Mouse (Mus musculus) lung, embryonic 15.5 days (tissue): ENCODE results near the gene Foxp1. TPM values are rescaled to one million over a fixed set of nuclear protein-coding genes. Genes with fewer than 3 reads are reported as not detected.

ENCODE experiments used
- ATAC-seq: fragments of 200-750 bp; cut with Nextera tagmentation; 2 replicates; pipeline ENCODE4 v1.8.0; 2017; ENCODE audit warnings: moderate number of reproducible peaks, borderline replicate concordance; ENCODE audit not compliant: low FRiP score, low TSS enrichment; ENCODE audit errors: extremely low read depth
- H3K27ac ChIP-seq: fragments of 300-500 bp; sonication (generic); 2 replicates; pipeline ENCODE4 v1.5.1; 2015; ENCODE audit warnings: moderate library complexity, mild to moderate bottlenecking, inconsistent platforms
- H3K27me3 ChIP-seq: fragments of 300-500 bp; sonication (generic); 2 replicates; pipeline ENCODE4 v1.6.1; 2015; ENCODE audit warnings: inconsistent platforms
- H3K36me3 ChIP-seq: fragments of 300-500 bp; sonication (generic); 2 replicates; pipeline ENCODE4 v1.6.1; 2015; ENCODE audit warnings: inconsistent platforms
- H3K4me1 ChIP-seq: fragments of 300-500 bp; sonication (generic); 2 replicates; pipeline ENCODE4 v1.6.1; 2015; ENCODE audit warnings: inconsistent platforms
- H3K4me2 ChIP-seq: fragments of 300-500 bp; sonication (generic); 2 replicates; pipeline ENCODE4 v1.6.1; 2015; ENCODE audit warnings: inconsistent platforms, mild to moderate bottlenecking, moderate library complexity
- H3K4me3 ChIP-seq: fragments of 300-500 bp; sonication (generic); 2 replicates; pipeline ENCODE4 v1.5.1; 2015; ENCODE audit warnings: mild to moderate bottlenecking, inconsistent platforms
- H3K9ac ChIP-seq: fragments of 300-500 bp; sonication (generic); 2 replicates; pipeline ENCODE4 v1.6.1; 2015; ENCODE audit warnings: inconsistent platforms
- H3K9me3 ChIP-seq: fragments of 300-500 bp; sonication (generic); 2 replicates; pipeline ENCODE4 v1.6.1; 2016; ENCODE audit warnings: inconsistent platforms
- WGBS: fragments of 180-500 bp; shearing (Covaris S2); methylation state at CpG from one replicate; pipeline ENCODE4 v1.1.7; 2015; 5-methylcytosine and 5-hydroxymethylcytosine counted together
- polyA plus RNA-seq: library from polyadenylated mRNA; unstranded; fragments of >200 nt; fragmentation: Nextera tagmentation; extraction: Ambion mirVana; gene quantifications from 2 replicates; pipeline ENCODE4 v1.2.1, GENCODE M21; 2015

The Foxp1 gene
- polyA plus RNA-seq, 1 experiment from 2014 or later, result 109 TPM

GRCm38 (mm10) chr6:99187914-99188313 is 334.6 kb downstream of the Foxp1 start:
- Histone ChIP-seq H3K9ac (no peak overlapping the region), H3K36me3 (no peaks in the 10 kb centered on the region), H3K4me2 (no peak overlapping the region), H3K4me1 (peaks cover 24% of the 10 kb centered on the region), H3K27me3 (no peaks in the 10 kb centered on the region), H3K9me3 (no peaks in the 10 kb centered on the region), H3K27ac (no peak overlapping the region), H3K4me3 (no peak overlapping the region)
- WGBS, result 67% methylated on average over 3 of the region's 3 CpGs
- no peak for ATAC-seq

DNA sequence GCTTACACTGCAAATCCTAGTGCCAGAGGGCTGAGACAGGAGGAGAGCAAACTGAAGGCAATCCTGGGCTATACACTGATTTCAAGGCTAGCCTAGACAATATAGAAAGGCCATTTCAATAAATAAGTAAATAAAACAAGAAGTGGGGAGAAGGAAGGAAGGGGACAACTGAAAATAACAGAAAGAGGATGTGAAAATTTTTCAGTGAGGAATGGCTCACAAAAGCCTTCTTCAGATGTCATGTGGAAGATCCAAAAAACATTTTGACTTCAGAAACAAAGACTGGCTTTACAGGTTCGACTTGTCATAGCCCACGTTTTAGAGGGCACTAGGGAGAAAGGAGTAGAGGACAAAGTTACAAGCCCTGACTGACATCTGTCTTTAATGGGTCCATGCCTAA is 335.1 kb downstream of the Foxp1 start:
- H3K4me3 ChIP-seq, result no peak overlapping the region
- no peaks in the 10 kb centered on the region for H3K9me3 ChIP-seq
- H3K4me2 ChIP-seq, result no peak overlapping the region
- no peaks in the 10 kb centered on the region for H3K27me3 ChIP-seq
- H3K27ac ChIP-seq, result no peak overlapping the region
- H3K36me3 ChIP-seq, result no peaks in the 10 kb centered on the region
- 74% methylated on average over 2 of the region's 2 CpGs for WGBS
- H3K4me1 ChIP-seq, result peaks cover 20% of the 10 kb centered on the region
- no peak overlapping the region for H3K9ac ChIP-seq
- no peak for ATAC-seq

DNA sequence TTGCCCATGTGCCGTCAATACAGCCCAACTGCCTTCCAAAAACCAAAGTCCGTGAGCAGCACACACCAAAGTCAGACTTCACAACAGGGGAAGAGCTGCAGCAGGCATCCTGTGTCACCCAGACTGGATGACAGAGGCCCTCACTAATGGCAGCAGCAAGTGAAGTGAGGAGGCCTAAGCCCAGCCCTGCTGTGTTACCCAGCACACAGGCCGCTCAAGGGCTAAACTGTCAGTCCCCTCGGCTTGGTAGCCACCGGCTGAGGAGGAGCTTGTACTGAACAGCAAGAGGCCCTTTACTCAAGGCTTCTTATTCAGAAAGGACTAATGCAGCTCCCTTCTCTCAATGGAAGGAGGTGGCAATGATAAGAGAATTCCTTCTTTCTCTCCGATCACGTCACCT is 336.0 kb downstream of the Foxp1 start:
- H3K36me3 ChIP-seq, result no peaks in the 10 kb centered on the region
- H3K9me3 ChIP-seq, result no peaks in the 10 kb centered on the region
- no peak overlapping the region for H3K9ac ChIP-seq
- no peak overlapping the region for H3K4me2 ChIP-seq
- ATAC-seq, result no peak
- H3K4me1 ChIP-seq, result peaks cover 11% of the 10 kb centered on the region
- 54% methylated on average over 7 of the region's 7 CpGs for WGBS
- H3K27ac ChIP-seq, result no peak overlapping the region
- H3K4me3 ChIP-seq, result no peak overlapping the region
- H3K27me3 ChIP-seq, result no peaks in the 10 kb centered on the region

DNA sequence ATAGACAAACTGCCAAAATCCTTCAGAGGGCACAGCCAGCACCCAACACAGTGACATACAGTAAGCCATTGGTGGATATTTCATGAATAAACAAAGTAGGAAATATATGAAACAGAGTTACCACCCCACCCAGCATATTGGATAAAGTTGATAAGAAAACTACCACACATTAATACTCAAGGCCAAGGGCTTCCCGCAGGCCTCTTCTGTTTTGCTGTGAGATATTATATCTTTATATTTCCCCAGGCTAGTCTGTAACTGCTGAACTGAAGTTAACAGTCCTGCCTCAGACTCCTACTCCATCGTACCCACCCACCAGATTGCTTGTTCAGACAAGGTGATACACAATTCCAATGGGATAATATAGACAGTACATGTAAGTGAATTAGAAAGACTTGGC is 336.7 kb downstream of the Foxp1 start:
- Histone ChIP-seq H3K4me3 (no peak overlapping the region), H3K27ac (no peak overlapping the region; the same call in 1 of the 2 replicates), H3K4me2 (no peak overlapping the region), H3K27me3 (no peaks in the 10 kb centered on the region), H3K36me3 (no peaks in the 10 kb centered on the region), H3K4me1 (0 out of 2 replicates have a peak, but pooled peaks cover 4% of the 10 kb centered on the region), H3K9me3 (no peaks in the 10 kb centered on the region), H3K9ac (no peak overlapping the region)
- no peak for ATAC-seq
- 85% methylated on average over 2 of the region's 2 CpGs for WGBS

DNA sequence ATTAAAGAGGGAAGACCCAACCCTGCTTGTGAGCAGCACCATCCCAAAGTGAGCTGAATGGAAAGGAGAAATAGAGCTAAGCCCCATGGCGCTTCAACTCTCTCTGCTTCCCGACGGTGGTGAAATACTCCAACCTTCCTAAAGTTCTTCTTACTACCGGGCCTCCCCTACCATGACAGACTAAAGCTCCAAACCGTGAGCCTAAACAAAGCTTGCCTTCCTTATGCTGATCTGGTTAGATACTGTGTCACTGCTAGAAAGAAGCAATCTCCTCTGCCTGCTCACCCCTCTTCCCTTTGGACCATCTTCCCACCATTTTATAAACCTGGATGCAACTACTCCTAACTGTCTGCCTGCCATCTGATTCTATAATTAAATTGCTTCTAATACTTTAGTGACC is 338.5 kb downstream of the Foxp1 start:
- Histone ChIP-seq H3K4me3 (no peak overlapping the region), H3K4me1 (no peaks in the 10 kb centered on the region), H3K27ac (no peak overlapping the region), H3K9me3 (no peaks in the 10 kb centered on the region), H3K4me2 (no peak overlapping the region), H3K9ac (no peak overlapping the region), H3K27me3 (no peaks in the 10 kb centered on the region), H3K36me3 (no peaks in the 10 kb centered on the region)
- ATAC-seq, result no peak
- 87% methylated on average over 5 of the region's 5 CpGs for WGBS

- no peak overlapping the region for H3K9ac ChIP-seq
- H3K9me3 ChIP-seq, result no peaks in the 10 kb centered on the region
- H3K27ac ChIP-seq, result no peak overlapping the region
- WGBS, result 71% methylated on average over 4 of the region's 4 CpGs
- ATAC-seq, result no peak
- H3K4me2 ChIP-seq, result no peak overlapping the region
- no peaks in the 10 kb centered on the region for H3K36me3 ChIP-seq
- no peaks in the 10 kb centered on the region for H3K4me1 ChIP-seq
- H3K4me3 ChIP-seq, result no peak overlapping the region
- H3K27me3 ChIP-seq, result no peaks in the 10 kb centered on the region
These were observed 339.7 kb downstream of the Foxp1 start for GRCm38 (mm10) chr6:99182777-99183176.

GRCm38 (mm10) chr6:99176216-99176615 is 346.3 kb downstream of the Foxp1 start:
- Histone ChIP-seq H3K27me3 (no peaks in the 10 kb centered on the region), H3K4me1 (peaks cover 46% of the 10 kb centered on the region), H3K36me3 (no peaks in the 10 kb centered on the region), H3K4me2 (no peak overlapping the region), H3K9me3 (no peaks in the 10 kb centered on the region), H3K27ac (no peak overlapping the region), H3K9ac (no peak overlapping the region), H3K4me3 (no peak overlapping the region)
- 69% methylated on average over 3 of the region's 3 CpGs for WGBS
- no peak for ATAC-seq

GRCm38 (mm10) chr6:99175377-99175776 is 347.1 kb downstream of the Foxp1 start:
- Histone ChIP-seq H3K36me3 (no peaks in the 10 kb centered on the region), H3K9ac (no peak overlapping the region), H3K27me3 (no peaks in the 10 kb centered on the region), H3K27ac (peak overlapping the region; percentile 16; the same call in 1 of the 2 replicates), H3K4me2 (no peak overlapping the region), H3K4me1 (peaks cover 47% of the 10 kb centered on the region), H3K4me3 (no peak overlapping the region), H3K9me3 (no peaks in the 10 kb centered on the region)
- 48% methylated on average over 5 of the region's 5 CpGs for WGBS
- ATAC-seq, result no peak

DNA sequence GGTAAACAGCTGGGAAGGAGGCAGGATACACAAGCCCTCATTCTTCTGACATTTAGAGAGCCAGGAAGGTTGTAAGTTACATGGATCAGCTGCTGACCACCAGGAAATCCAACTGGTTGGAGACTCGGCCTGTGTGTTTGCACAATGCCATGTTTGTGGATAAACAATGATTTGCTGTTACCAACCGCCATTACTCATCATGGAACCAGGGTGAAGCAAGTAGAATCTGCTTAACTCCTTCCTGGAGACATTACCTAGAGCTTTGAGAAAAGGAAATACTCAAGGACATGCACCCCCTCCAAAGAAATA is 348.7 kb downstream of the Foxp1 start:
- H3K4me2 ChIP-seq, result peak overlapping the region; percentile 43
- no peaks in the 10 kb centered on the region for H3K27me3 ChIP-seq
- no peaks in the 10 kb centered on the region for H3K36me3 ChIP-seq
- H3K27ac ChIP-seq, result peak overlapping the region; percentile 86
- peak; percentile 29; the same call in 1 of the 2 replicates for ATAC-seq
- H3K9me3 ChIP-seq, result no peaks in the 10 kb centered on the region
- no peak overlapping the region for H3K4me3 ChIP-seq
- no peak overlapping the region for H3K9ac ChIP-seq
- peaks cover 49% of the 10 kb centered on the region for H3K4me1 ChIP-seq
- 16% methylated on average over 2 of the region's 2 CpGs for WGBS

GRCm38 (mm10) chr6:99173066-99173901 is 349.2 kb downstream of the Foxp1 start:
- no peaks in the 10 kb centered on the region for H3K36me3 ChIP-seq
- no peaks in the 10 kb centered on the region for H3K9me3 ChIP-seq
- 0 out of 2 replicates have a peak overlapping the region, but pooled peaks have one; percentile 10 for H3K9ac ChIP-seq
- peak overlapping the region; percentile 15 for H3K4me3 ChIP-seq
- H3K27ac ChIP-seq, result peak overlapping the region; percentile 86
- peak; percentile 28; the same call in 1 of the 2 replicates for ATAC-seq
- peak overlapping the region; percentile 43 for H3K4me2 ChIP-seq
- no peaks in the 10 kb centered on the region for H3K27me3 ChIP-seq
- 18% methylated on average over 14 of the region's 14 CpGs for WGBS
- H3K4me1 ChIP-seq, result peaks cover 52% of the 10 kb centered on the region

DNA sequence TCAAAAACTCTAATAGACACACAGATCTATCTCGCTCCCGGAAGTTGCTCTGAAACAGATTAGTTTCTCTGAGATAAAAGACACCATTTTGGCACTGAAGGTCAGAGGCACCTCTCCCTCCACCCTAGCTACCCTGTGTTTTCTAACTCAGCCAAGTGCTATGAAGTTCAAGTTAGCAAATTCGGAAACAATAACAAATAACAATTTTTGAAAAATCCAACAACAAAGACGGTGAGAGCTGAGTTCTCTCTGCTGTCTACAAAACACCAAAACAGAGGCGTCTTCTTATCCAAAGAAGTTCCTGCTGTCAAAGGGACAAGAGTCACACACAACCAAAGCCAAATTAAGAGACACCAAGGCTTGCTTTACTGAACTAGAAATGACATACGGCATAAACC is 349.9 kb downstream of the Foxp1 start:
- no peak overlapping the region for H3K9ac ChIP-seq
- H3K4me1 ChIP-seq, result peaks cover 52% of the 10 kb centered on the region
- no peaks in the 10 kb centered on the region for H3K27me3 ChIP-seq
- peak overlapping the region; percentile 43 for H3K4me2 ChIP-seq
- ATAC-seq, result no peak
- H3K4me3 ChIP-seq, result peak overlapping the region; percentile 15
- H3K9me3 ChIP-seq, result no peaks in the 10 kb centered on the region
- WGBS, result 23% methylated on average over 6 of the region's 6 CpGs
- peak overlapping the region; percentile 86 for H3K27ac ChIP-seq
- H3K36me3 ChIP-seq, result no peaks in the 10 kb centered on the region

GRCm38 (mm10) chr6:99171901-99172588 is 350.5 kb downstream of the Foxp1 start:
- WGBS, result 42% methylated on average over 8 of the region's 8 CpGs
- H3K27me3 ChIP-seq, result no peaks in the 10 kb centered on the region
- no peak overlapping the region for H3K9ac ChIP-seq
- peak overlapping the region; percentile 86 for H3K27ac ChIP-seq
- H3K36me3 ChIP-seq, result no peaks in the 10 kb centered on the region
- peak overlapping the region; percentile 43 for H3K4me2 ChIP-seq
- peaks cover 53% of the 10 kb centered on the region for H3K4me1 ChIP-seq
- ATAC-seq, result no peak
- no peaks in the 10 kb centered on the region for H3K9me3 ChIP-seq
- H3K4me3 ChIP-seq, result no peak overlapping the region
